Mouse (Mus musculus) kidney, adult 2 months (tissue): ENCODE results near the gene Nrp1.

Source experiments
- CTCF ChIP-seq: fragments of 200-500 bp; conservative IDR thresholded peaks from 2 replicates; pipeline ENCODE4 v1.5.1; 2011; ENCODE audit warnings: low read depth, mild to moderate bottlenecking, control low read depth, low read length, moderate library complexity, mixed read lengths; ENCODE audit not compliant: insufficient read depth, insufficient read length
- POLR2A ChIP-seq: fragments of 200-500 bp; IDR thresholded peaks from one replicate; pipeline ENCODE4 v1.6.1; 2011; ENCODE audit warnings: low read depth, low read length, control low read depth

DNA sequence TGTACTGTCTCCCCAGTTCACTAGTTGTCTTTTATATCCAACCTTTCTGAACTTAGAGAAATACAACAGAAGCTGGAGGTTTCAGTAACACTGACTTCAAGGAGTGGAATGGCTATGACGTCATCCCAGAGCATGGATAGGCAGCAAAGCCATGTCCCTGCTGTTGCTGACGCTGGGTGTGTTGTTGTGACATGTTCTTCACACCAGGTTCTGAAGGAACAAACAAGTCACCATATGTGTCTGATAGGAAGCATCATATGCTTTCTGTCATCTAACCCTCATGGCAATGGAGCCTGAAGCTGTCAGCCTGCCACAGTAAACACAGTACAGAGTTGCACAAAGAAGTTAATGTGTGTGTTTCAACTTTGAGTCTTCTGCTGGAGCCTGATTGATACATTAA, 112.8 kb downstream of the Nrp1 start:
- TF ChIP-seq CTCF = no peak
- TF ChIP-seq POLR2A = no peak
